Mouse (Mus musculus): ENCODE data around the gene Klc1.

DNA sequence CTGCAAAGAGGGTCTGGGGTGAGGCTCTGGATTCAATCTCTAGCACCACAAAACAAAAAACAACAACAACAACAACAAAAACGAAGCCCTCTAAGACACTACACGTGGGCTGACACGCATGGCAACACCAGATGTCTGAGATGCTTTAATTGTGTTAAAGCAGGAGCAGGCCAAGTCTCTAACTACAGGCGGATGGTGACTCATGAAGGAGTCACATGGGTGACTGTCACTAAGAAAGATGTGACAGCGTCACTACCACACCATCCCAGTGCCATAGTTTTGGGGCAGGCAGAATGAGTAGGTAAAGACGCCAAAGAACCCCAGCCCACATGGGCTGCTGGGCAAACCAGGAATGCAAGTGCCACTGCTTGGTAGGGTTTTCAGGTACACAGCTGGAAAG, 6.2 kb upstream of the Klc1 start:
- TF ChIP-seq TAL1 (IDR thresholded peaks at IDR 0.05; ENCODE audit: low read length), result no peak
- no peak for TF ChIP-seq GATA1 (IDR thresholded peaks at IDR 0.05; ENCODE audit: low read length)
